Mouse (Mus musculus): Measurements from ENCODE around the gene Gapt. TPM values are rescaled to one million over a fixed set of nuclear protein-coding genes. Genes with fewer than 3 reads are reported as not detected.

The Gapt gene
- total RNA-seq, 2 experiments from 2014 or later: 0.12 TPM; not detected in 1

GRCm38 (mm10) chr13:110366477-110366876 is 9.5 kb upstream of the Gapt start:
- intact Hi-C loops (cut with DNase I; ENCODE audit: low total_unique reads): no loop called here
- no peak for DNase-seq

GRCm38 (mm10) chr13:110363722-110364121 is 6.7 kb upstream of the Gapt start:
- intact Hi-C loops (cut with DNase I; ENCODE audit: low total_unique reads): no loop called here
- DNase-seq: no peak

- no peak for DNase-seq
- intact Hi-C loops (cut with DNase I; ENCODE audit: low total_unique reads): no loop called here
Measured at GRCm38 (mm10) chr13:110351051-110351450, 5.9 kb downstream of the Gapt start.

GRCm38 (mm10) chr13:110346707-110347106 is 10.3 kb downstream of the Gapt start:
- intact Hi-C loops (cut with DNase I; ENCODE audit: low total_unique reads): no loop called here
- no peak for DNase-seq

GRCm38 (mm10) chr13:110342602-110343001 is 14.4 kb downstream of the Gapt start:
- intact Hi-C loops (cut with DNase I; ENCODE audit: low total_unique reads): no loop called here
- DNase-seq: no peak

GRCm38 (mm10) chr13:110332958-110333597 is 23.9 kb downstream of the Gapt start:
- DNase-seq: no peak
- intact Hi-C loops (cut with DNase I; ENCODE audit: low total_unique reads): no loop called here

GRCm38 (mm10) chr13:110318746-110319145 is 38.3 kb downstream of the Gapt start:
- no peak for DNase-seq
- intact Hi-C loops (cut with DNase I; ENCODE audit: low total_unique reads): no loop called here

- DNase-seq: no peak
- intact Hi-C loops (cut with DNase I; ENCODE audit: low total_unique reads): no loop called here
Measured at GRCm38 (mm10) chr13:110307188-110307587, 49.8 kb downstream of the Gapt start.

Other genes with a start within 250 kb of the Gapt start
- gene Rab3c, start 76.2 kb downstream of the Gapt start, total RNA-seq (2021): under 1 TPM; 0.02 to 0.04 TPM
- gene Plk2, start 37.8 kb upstream of the Gapt start, total RNA-seq (2021): 10 to 100 TPM; 20.6 TPM